Mouse (Mus musculus) adrenal gland, postnatal 4 days (tissue): ENCODE measurements around the gene Arid5b. TPM values are rescaled to one million over a fixed set of nuclear protein-coding genes. Genes with fewer than 3 reads are reported as not detected.

Source experiments
- DNase-seq, 2 experiments: peaks; one replicate each; pipeline ENCODE4 v3.0.0; 2021 to 2022; ENCODE audit warnings: low spot score in 2 of 2, mixed read lengths in 2 of 2
- total RNA-seq, 2 experiments: library from RNA; stranded (reverse); gene quantifications; 2 replicates each; pipeline ENCODE4 v1.2.3; 2021

Gene Arid5b
- total RNA-seq, 2 experiments from 2014 or later = 47.2 to 47.8 TPM

DNA sequence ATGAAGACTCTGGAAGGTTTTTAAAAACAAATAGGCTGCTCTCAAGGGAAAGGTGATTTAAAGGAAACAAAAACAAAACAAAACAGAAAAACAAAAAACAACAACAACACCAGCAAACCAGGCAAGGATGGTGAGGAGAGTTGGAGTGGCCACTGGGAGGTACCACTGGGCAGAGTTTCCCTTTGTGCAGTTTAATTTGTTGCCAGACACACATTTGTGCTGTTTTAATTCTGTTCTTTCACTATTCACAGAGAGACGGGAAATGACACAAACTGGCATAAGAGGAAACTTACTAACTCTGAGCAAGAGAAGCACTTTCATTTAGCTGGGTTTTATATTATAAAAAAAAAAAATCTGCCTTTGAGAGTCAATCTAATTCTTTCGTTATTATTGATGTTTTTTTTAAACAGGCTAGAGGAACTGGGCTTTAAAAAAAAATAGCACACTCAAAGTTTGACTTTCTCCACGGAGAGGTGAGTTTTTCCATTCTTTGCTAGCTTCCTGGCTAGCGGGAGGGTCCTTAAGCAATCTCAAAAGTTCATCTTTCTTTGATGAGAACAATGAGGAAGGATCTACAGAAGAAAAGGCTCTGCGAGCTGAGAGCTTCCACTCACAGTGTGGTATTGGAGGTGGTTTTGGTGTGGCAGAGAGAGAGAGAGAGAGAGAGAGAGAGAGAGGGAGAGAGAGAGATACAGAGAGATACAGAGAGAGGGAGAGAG is 39.7 kb downstream of the Arid5b start:
- no peak for DNase-seq

DNA sequence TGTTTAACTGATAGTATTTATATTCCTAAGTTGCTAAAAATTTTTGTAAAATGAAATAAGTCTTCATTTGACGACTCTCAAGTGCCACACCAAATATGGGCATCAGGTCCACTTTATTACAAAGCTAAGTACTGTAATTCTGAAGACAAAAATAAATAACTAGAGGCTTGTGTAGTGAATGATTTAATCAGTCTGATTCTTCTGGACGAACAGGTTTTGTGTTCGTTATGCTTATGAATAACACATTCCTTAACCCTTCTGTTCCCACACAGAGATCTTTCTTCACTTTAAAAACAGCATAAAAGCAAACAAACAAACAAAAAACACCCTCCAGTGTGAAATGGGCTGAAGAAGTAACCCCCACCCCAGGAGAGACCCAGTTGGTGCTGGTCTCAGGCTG is 40.4 kb downstream of the Arid5b start:
- DNase-seq = no peak

DNA sequence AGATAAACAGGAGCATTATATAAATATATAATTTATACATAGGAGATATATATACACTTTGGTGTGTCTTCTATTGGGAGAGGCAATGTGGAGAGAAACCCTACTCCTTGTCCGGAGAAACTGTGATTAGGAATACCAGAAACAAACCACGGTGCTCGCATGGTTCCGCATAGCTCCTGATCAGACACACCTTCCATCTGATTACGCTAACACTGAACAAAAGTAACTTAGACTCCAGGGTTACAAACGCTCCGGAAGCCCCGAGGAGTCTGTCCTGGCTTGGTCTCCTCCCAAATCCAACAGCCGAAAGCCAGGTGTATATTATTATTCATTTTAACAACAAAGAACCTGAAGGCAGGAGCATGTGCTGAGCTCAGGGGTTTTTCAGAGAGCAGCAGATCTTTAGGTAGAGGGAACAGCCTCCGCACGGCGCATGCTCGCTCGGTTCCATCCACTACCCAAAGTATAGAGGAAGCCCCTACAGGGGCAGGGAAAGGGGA is 41.5 kb downstream of the Arid5b start:
- DNase-seq = no peak

DNA sequence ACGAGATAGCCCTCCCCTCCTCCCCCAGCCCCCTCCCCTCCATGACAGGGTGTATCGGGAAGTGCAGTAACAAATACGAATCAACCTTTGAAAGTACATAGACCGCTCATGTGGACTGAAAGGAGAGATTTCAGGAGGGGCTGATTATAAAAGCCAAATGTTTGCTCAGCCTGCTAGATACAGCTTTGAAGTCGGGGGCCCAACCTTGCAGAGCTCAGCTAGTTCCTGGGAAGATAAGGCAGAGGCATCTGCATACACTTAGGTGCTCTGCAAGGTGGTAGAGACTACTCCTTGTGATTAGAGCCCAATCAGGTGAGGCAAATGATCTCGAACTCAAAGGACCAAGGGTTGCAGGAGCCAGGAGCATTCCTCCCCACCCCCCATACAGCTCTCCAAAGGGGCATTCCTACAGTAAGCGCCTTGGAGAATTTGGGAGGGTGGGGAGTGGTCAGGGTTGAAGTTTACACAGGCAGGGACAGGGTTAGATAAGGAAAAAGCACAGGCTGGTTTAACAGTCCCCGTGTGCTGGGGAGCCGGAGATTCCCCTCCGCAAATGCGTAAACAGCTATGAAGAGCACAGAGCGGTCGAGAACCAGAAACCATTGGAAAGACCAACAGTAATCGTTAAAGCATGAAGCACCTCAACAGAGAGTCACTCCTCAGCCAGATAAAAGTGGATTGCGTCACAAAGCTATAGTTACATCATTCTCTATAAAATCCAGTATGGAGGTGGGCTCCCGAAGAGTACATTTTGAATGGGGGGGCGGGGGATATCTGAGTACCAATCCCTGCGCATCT is 47.0 kb downstream of the Arid5b start:
- DNase-seq = no peak

DNA sequence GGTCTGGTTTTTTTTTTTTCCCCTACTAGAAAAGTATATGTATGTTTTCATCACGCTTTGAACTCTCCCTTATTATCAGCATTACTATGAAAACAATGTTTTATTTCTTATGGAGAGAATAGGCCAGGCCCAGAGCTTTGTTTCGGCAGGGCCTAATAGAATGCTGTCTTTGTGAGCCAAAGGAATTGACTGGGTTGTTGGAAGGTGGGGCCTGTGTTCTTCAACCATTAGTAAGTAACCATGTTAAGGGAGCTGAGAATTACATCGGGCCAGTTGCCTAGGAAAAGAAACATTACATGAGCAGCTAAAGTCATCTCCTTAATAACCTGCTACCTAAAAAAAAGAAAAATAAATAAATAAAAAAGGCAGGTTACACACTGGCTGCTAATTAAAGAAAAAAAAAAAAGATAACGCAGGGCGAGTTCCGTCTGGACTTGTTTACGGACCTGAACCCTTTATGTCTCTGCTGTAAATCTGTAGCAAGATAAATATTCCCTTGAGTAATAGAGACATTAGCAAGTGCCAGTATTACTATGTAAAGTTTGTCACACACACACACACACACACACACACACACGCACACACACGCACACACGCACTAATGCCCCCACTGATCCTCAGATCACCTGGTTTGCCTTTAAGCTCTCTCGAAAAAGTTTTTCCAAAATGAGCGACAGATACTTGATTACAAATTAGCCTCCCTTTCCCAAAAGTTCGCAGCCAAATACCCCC is 47.7 kb downstream of the Arid5b start:
- no peak for DNase-seq

DNA sequence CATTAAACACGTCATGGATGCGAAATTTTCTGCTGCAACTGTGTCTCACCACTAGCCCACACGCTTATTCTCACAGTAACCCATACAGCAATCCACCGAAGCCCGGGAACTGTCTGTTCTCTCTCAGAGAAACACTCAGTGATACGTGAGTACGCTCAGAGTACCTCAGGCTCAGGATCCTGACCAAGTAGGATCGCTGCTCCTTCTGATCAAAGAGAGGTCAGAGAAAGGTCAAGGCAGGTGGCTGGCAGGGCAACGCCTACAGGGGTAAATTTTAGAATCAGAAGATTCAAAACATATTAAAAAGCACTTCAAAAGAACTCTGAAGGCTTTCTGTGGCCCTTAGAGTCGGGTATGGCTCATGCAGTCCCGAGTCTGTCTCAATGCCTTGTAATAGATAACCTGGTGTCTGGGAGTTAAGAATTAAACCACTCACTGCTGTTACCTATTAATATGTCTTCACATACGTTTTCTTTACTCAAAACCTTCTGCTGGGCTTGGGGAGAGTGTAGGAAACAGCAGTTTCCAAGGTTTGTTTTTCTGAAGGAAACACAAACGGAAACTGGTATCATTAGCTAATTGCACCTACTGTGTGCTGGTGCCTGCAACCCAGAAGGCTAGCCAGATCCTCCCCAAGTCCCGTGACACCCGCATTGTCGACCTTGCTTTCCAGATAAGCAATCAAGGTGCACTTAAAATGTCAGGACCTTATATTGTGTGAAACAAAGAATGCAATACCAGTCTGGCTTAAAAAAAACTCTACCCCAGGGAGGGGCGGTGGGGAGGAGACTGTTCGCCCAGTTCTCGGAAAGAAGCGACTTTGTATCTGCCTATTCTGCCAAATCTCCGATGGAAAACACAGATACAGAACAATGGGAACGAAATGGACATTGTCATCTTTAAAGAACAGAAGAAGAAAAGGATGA is 48.6 kb downstream of the Arid5b start:
- DNase-seq = no peak

DNA sequence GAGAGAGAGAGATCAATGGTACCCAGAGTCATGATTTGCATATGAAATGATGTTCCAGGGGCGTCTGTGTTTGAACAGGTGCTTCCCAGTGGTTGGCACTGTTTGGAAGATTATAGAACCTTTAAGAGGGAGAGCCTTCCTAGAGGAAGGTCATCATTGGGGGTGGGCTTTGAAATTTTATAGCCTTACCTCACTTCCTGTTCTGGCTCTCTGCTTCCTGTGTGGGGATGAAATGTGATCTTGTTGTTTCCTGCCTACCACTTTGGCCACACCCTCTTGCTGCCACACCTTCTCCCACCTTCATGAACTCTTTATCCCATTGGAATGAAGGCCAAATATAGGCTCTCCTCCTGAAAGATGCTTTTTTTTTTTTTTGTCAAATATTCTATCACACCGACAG is 55.9 kb downstream of the Arid5b start:
- DNase-seq = no peak

DNA sequence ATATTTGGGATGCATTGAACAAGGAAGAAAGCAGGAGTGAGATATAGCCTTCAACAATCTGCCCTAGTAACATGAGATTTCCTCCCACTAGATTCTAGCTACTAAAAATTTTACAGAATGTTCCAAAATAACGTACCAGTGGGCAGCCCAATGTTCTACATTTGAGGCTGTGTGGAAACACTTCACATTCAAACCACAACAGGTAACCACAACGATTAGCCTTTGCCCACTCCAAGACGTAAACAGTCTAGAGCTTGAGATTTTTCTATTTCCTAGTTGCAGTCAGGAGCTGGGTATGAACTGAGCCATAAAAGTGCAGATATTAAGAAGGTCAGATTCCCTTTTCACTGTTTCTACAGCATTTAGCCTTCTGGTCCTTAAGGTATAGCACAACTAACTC is 56.5 kb downstream of the Arid5b start:
- DNase-seq = no peak

DNA sequence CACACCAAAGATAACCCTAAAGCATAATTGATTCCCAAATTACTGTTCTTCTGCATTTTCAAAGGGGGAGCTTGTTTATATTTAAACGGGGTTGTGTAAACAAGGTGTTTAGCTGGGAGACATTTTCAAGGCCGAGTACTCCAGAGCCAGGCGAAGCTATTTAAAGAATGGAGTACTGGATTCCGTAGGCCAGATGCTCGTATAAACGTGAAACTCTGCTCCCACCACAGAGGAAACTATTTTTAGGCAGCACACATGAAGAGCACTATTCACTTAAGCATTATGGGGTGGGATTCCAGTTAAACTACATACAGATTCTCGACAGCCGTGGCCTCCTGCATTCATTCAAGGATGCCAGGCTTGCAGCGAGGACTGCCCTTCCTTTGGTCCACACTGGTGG is 59.2 kb downstream of the Arid5b start:
- no peak for DNase-seq

DNA sequence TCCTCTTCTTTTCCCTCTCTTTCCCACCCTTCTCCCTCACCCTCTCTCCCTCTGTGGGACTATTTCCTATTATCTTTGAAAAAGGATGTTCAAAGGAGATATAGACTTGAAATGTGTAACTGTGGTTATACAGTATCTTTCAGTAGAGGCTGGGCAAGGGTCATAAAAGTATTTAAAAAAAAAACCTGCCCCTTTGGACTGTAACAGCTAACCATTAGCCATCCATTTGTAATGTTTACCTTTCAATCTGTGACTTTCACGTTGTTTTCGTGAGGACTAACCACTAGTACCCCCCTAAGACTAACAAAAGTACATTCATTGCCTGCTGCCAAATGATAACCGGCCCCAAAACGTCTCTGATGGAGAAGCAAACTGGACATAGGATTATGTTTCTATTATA is 59.9 kb downstream of the Arid5b start:
- DNase-seq = no peak

DNA sequence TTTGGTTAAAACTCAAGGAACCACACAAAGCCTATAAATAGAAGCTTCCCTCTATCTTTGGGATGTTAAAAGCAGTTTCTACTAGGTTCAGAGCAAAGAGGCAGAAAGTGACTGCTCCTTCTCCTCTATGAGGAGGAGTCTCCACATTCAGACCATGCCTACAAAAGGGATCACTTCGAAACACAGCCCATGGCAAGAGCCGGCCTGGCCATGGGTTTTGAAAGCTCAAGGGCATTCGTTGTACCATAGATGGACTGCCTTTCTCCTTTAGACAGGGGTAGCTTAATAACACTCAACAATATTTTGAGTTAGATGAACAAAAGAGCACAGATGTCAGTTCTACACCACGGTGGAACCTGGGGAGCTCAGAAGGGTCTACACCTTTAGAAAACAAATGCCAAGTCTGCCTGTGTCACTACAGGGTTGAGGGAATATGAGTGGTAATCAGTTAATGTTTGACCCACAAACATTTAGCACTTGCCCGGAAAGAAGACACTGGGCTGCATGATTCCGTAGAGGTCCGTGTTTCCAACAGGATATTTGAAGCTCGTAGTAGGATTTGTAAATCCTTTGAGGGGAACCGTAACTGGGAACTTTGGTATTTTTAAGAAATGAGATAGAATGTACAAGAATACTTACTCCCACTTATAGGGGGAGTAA is 63.6 kb downstream of the Arid5b start:
- DNase-seq = no peak

DNA sequence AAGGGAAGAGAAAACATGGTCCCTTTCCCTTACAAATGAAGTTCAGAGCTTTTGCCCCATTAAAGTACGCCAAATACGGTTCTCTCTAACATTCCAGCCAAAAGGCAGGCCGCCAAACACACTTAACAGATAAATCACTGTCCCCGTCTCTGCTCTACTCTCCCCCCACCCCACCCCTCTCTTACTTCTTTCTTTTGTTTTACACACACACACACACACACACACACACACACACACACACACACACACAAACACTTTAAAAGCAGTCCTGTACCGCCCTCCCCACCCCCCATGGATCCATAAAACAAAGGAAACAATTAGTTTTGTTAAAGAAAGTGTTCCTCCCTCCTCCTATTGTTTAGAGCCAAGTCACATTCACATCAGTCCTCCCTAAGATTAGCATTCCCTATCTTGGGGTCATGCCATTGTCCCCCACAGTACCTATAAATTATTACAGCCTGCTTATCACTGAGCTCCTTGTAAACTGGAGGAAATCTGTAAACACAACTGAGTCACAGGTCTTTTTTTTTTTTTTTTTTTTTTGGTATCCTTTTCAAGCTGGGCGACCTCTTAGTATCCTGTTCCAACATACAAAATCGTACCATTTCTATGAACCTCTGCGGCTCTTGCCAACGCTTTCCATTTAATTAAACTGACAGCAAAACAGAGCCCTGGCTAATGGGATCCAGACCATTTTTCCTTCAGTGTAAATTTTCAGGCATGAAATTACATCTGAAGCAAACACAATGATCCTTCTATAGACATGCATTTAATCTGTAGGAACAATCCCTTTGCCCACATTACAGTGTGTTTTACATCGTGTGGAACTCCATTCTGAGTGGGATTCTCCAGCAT is 66.3 kb downstream of the Arid5b start:
- DNase-seq = no peak

DNA sequence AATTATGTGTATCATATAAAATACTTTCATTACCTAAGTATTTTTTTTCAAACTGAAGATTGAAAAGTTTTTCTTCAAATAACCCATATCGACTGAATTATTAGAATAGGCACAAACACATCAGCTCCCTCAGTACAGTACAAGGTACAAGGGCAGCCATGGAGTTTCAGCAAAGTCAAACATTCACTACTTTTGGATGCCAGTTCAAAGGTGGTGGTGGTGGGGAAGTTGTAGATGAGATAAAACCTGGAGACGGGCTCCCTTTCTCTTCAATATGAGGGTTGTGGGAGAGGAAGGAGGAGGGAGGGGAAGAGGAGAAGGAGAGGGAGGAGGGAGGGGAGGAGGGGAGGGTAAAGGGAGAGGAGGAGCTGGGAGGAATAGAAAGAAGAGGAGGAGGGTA is 67.0 kb downstream of the Arid5b start:
- no peak for DNase-seq

DNA sequence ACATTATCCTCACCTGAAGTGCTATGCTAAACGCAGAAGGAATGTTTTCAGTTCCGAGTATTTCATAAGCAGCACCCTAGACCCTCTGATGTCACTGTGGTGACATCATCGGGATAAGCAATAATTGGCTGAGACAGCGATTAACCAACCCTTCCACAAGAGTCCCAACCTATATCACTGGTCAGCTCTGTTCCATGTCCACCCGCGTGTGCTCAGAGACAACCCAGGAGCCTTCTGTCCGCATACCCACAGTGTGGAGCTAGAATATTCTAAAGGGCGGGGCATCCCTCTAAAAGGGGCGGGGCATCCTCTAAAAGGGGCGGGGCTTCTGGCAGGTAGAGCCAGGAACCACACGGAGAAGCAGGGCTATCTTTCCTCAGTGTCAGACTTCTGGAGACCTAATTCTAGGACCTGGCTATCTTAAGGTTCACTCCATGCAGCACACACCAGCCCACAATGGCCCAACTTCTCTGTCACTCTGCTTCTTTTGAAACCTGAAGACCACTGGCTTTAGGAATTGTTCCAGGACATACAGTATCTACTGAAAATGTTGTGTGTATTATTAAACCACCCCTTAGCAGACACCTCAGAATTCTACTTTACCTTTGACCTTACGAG is 68.4 kb downstream of the Arid5b start:
- no peak for DNase-seq

DNA sequence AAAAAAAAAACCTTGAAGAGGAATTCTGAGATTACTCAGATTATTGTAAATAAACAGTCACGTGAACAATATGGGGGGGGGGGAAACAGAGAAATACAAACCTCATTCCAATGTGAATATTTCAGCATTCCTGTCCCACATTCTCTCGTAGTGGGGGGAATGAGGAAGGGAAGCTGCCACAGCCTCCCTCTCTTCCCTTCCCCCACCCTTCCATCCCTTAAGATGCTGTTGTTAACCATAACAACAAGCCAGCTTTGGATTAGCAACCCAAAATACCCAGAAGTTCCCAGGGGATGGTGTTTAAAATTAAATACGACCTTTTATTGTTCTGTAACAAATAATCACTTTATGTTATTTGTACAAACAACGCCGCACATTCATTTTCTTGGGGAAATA is 69.9 kb downstream of the Arid5b start:
- no peak for DNase-seq

DNA sequence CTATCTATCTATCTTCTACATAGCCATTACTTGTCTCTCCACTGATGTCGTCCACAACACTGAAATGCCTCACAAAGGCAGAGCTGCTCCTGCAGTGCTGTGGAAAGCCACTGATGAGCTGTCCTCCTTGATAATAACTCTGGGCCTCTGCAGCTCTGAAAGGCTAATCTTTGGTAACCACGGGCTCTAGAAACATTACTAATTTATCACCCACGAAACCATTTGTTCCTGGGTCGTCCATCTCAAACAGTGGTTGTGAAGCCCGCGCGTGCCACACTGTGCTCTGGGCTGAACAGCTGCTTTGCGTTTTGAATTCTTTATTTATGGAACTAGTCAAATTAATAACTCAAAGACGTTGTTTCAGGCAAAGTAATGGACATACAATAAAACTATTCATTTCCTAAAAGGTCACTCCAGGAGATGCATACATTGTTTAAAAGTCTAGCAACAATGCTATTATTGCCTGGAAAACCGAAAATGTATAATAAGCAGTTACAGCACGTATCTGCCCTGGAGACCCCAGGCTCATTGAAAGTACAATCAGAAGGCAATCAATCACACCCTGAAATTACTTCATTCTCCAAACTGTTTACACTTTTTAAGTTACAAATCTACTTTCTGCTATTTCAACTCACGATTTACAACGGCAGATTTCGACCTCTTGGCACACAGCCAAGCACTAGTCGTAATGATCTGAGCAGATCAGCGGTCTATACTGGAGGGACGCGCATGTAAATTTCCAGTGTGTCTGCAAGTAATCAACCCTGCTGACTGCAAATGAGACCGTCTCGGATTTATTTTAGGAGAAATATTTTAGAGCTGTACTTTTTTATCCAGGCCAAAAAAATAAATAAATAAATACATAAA is 70.5 kb downstream of the Arid5b start:
- DNase-seq = no peak

DNA sequence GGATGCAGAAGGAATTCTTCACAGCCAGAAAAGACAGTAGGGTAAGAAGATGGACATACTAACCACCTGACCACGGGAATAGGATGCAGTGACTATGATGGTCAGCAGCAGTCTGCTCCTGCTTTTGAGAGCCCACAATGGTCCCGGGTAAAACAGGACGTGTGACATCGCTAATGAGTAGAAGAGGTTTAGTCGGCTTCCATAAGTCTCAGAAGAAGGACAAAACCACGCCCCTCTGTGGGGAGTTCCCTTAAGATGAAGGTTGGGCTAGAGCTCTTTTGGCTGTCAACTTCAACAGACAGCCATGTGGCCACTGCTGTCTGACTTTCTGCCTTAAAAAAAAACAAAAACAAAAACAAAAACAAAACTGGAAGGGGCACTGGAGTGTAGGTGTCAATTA is 74.1 kb downstream of the Arid5b start:
- DNase-seq = no peak

DNA sequence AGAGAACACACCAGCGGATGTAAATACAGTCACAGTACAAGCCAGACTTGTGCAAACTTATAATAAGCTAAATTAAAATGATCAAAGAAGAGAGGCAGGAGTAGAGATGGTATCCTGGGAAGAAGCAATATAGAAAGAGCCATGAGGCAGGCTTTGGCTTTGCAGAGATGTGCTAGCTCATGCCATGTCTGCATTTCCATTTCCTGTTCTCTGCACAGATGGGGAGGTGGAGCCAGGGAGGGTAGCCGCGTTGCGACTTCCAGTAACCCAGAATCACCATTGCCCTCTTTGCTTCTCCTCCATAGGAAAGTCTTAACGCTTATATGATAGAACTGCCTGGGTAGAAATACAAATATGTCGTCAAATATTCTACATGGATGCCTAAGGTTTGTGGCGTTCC is 74.7 kb downstream of the Arid5b start:
- DNase-seq = no peak
